Mouse (Mus musculus): ENCODE measurements around the gene Rplp0.

- TF ChIP-seq POLR2A (IDR thresholded peaks at IDR 0.05; ENCODE audit: borderline replicate concordance, insufficient read depth, low read length) (no peak), CTCF (IDR thresholded peaks at IDR 0.05; ENCODE audit: borderline replicate concordance, insufficient read depth, low read depth, low read length) (no peak)
Observed at GRCm38 (mm10) chr5:115585616-115586015, 26.3 kb downstream of the Rplp0 start.
